Mouse (Mus musculus): ENCODE results near the gene Foxf1. TPM values are rescaled to one million over a fixed set of nuclear protein-coding genes. Genes with fewer than 3 reads are reported as not detected.
A peak's percentile ranks its signal among the peaks of the same experiment; 100 is the strongest.

Foxf1 gene
- polyA plus RNA-seq, 1 experiment from 2014 or later: 2.8 TPM

DNA sequence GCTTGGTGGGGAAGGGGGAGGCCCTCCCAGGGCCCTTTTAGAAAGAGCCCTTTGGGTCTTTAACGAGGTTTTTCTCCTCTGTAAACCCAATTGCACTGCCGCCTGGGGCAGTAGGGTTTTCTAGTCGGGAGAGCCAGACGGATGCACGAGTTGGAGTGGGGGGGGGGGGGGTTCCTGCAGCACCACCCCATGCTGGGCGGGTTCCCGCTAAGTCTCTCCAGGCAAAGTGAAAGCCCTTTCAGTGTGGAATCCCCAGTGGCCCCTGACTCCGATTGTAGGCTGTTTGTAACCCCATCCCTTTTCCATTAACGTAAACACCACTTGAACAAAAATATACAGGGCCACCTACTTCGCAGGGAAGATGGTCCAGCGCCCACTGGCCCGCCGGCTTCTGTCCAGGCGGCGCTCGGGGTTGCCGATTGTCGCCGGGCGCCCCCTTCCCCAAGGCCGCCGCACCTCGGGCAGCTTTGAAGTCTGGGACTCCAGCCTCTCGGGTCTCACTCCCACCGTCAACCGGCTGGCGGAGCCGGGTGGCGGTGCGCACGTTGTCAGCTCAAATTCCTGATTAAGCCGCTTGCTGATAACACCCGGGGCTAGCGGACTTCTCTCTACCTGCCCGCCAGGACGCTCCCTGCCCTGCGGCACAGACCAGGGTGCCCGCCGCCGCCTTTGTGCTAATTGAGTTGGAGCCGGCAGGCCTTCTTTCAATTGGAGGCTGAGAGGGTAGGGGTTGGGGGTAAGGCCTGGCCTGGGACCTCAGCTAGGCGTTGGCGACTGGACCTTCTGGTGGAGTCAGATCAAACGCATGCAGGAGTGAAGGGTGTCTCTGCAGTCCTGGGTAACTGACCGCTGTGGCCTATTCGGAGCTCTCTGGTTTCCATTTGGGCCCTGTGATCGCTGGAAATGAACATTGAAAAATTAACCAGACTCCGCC is 10.7 kb upstream of the Foxf1 start:
- Histone ChIP-seq H3K27me3 (peaks cover 98% of the 10 kb centered on the region), H3K9me3 (replicated peaks) (no peaks in the 10 kb centered on the region), H3K9ac (no peak overlapping the region), H3K36me3 (replicated peaks) (no peaks in the 10 kb centered on the region), H3K4me1 (replicated peaks) (0 out of 2 replicates have a peak, but pooled peaks cover 2% of the 10 kb centered on the region), H3K27ac (replicated peaks) (no peak overlapping the region), H3K4me3 (replicated peaks) (no peak overlapping the region), H3K4me2 (no peak overlapping the region)
- 3% methylated on average over 48 of the region's 48 CpGs for whole genome bisulfite sequencing (ENCODE audit: insufficient replicate concordance)
- ATAC-seq (ENCODE audit: insufficient read depth): no peak

- Histone ChIP-seq H3K27ac (replicated peaks) (no peak overlapping the region), H3K9me3 (replicated peaks) (no peaks in the 10 kb centered on the region), H3K27me3 (peaks cover 99% of the 10 kb centered on the region), H3K9ac (no peak overlapping the region), H3K4me1 (replicated peaks) (0 out of 2 replicates have a peak, but pooled peaks cover 2% of the 10 kb centered on the region), H3K36me3 (replicated peaks) (no peaks in the 10 kb centered on the region), H3K4me2 (no peak overlapping the region), H3K4me3 (replicated peaks) (no peak overlapping the region)
- 4% methylated on average over 15 of the region's 15 CpGs for WGBS (ENCODE audit: insufficient replicate concordance)
- no peak for ATAC-seq (ENCODE audit: insufficient read depth)
These were observed 9.9 kb upstream of the Foxf1 start for GRCm38 (mm10) chr8:121074108-121074847.

GRCm38 (mm10) chr8:121074848-121075145 is 9.4 kb upstream of the Foxf1 start:
- Histone ChIP-seq H3K9ac (no peak overlapping the region), H3K4me3 (replicated peaks) (no peak overlapping the region), H3K36me3 (replicated peaks) (no peaks in the 10 kb centered on the region), H3K9me3 (replicated peaks) (no peaks in the 10 kb centered on the region), H3K4me1 (replicated peaks) (0 out of 2 replicates have a peak, but pooled peaks cover 2% of the 10 kb centered on the region), H3K4me2 (no peak overlapping the region), H3K27ac (replicated peaks) (no peak overlapping the region), H3K27me3 (peaks cover 100% of the 10 kb centered on the region)
- ATAC-seq (ENCODE audit: insufficient read depth): no peak
- 6% methylated on average over 10 of the region's 10 CpGs for WGBS (ENCODE audit: insufficient replicate concordance)

GRCm38 (mm10) chr8:121075936-121076335 is 8.2 kb upstream of the Foxf1 start:
- 7% methylated on average over 13 of the region's 13 CpGs for WGBS (ENCODE audit: insufficient replicate concordance)
- Histone ChIP-seq H3K9me3 (replicated peaks) (no peaks in the 10 kb centered on the region), H3K9ac (no peak overlapping the region), H3K4me3 (replicated peaks) (no peak overlapping the region), H3K36me3 (replicated peaks) (no peaks in the 10 kb centered on the region), H3K27me3 (peaks cover 100% of the 10 kb centered on the region), H3K4me1 (replicated peaks) (0 out of 2 replicates have a peak, but pooled peaks cover 2% of the 10 kb centered on the region), H3K4me2 (no peak overlapping the region), H3K27ac (replicated peaks) (no peak overlapping the region)
- no peak for ATAC-seq (ENCODE audit: insufficient read depth)

DNA sequence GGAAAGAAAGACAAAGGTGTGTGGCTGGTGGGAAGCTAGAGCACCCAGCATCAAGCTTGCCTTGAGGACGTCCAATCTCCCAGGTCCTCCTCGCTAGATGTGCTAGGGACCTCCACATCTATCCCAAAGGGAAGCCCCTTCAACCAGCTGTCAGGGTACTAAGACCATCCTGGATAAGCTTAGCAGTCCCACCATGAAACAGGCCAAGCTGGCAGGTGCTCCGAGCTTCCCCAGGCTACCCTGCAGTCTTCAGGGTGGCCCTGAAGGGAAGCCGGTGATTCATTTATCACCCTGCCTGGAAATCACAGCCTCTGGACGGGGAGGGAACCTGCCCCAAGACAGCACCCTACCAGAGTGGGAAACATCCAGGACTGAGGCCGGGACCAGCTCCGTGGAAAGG is 7.6 kb upstream of the Foxf1 start:
- Histone ChIP-seq H3K4me3 (replicated peaks) (no peak overlapping the region), H3K36me3 (replicated peaks) (no peaks in the 10 kb centered on the region), H3K4me2 (no peak overlapping the region), H3K27ac (replicated peaks) (no peak overlapping the region), H3K4me1 (replicated peaks) (0 out of 2 replicates have a peak, but pooled peaks cover 2% of the 10 kb centered on the region), H3K27me3 (peaks cover 100% of the 10 kb centered on the region), H3K9me3 (replicated peaks) (no peaks in the 10 kb centered on the region), H3K9ac (no peak overlapping the region)
- no peak for ATAC-seq (ENCODE audit: insufficient read depth)
- 17% methylated on average over 7 of the region's 7 CpGs for whole genome bisulfite sequencing (ENCODE audit: insufficient replicate concordance)

DNA sequence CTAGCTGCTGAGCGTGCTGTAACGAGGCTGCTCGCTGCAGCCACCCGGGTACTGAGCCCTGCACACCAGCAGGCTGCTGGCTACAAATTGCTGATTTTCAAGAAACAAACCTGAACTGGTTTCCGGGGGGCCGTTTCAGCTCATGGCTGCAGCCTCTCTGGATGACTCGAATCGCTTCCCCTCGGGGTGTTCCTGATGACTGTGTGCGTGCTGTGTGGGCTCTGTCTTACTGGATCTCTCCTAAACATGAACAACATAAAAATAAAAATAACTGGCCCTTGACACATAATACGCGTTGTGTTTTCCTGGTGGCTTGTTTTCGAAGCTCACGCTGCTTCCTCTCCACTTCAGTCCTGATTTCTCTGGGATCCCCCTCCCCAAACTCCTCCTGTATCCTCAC is 5.5 kb upstream of the Foxf1 start:
- no peak overlapping the region for H3K9ac ChIP-seq
- no peak overlapping the region for H3K4me3 ChIP-seq (replicated peaks)
- 15% methylated on average over 14 of the region's 14 CpGs for WGBS (ENCODE audit: insufficient replicate concordance)
- H3K36me3 ChIP-seq (replicated peaks): no peaks in the 10 kb centered on the region
- H3K4me1 ChIP-seq (replicated peaks): peaks cover 6% of the 10 kb centered on the region
- peaks cover 100% of the 10 kb centered on the region for H3K27me3 ChIP-seq
- H3K9me3 ChIP-seq (replicated peaks): no peaks in the 10 kb centered on the region
- no peak overlapping the region for H3K4me2 ChIP-seq
- no peak overlapping the region for H3K27ac ChIP-seq (replicated peaks)
- ATAC-seq (ENCODE audit: insufficient read depth): no peak

DNA sequence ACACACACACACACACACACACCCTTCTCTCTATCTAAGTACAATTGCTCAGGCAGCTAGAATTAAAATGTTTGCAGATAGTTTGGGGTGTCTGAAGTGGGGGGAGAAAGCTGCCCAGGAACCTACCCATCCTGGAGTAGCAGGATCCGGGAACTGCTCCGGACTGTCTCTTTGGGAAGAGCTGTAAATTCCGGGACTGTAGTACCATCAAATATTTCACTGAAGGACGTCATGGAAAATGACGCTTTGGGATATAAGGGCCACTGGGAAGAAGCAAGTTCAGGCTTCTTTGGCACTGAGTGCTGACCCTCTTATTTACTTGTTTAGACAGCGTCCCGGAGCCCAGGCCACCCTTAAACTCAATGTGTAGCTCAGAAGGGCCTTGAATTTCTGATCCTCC is 5.0 kb upstream of the Foxf1 start:
- H3K4me2 ChIP-seq: no peak overlapping the region
- H3K36me3 ChIP-seq (replicated peaks): no peaks in the 10 kb centered on the region
- peaks cover 6% of the 10 kb centered on the region for H3K4me1 ChIP-seq (replicated peaks)
- peaks cover 100% of the 10 kb centered on the region for H3K27me3 ChIP-seq
- no peak overlapping the region for H3K9ac ChIP-seq
- no peak overlapping the region for H3K27ac ChIP-seq (replicated peaks)
- H3K9me3 ChIP-seq (replicated peaks): no peaks in the 10 kb centered on the region
- no peak overlapping the region for H3K4me3 ChIP-seq (replicated peaks)
- WGBS (ENCODE audit: insufficient replicate concordance): 11% methylated on average over 7 of the region's 7 CpGs
- no peak for ATAC-seq (ENCODE audit: insufficient read depth)

- Histone ChIP-seq H3K4me1 (replicated peaks) (peaks cover 11% of the 10 kb centered on the region), H3K36me3 (replicated peaks) (no peaks in the 10 kb centered on the region), H3K9me3 (replicated peaks) (no peaks in the 10 kb centered on the region), H3K9ac (no peak overlapping the region), H3K27me3 (peaks cover 100% of the 10 kb centered on the region), H3K4me2 (no peak overlapping the region), H3K27ac (replicated peaks) (no peak overlapping the region), H3K4me3 (replicated peaks) (no peak overlapping the region)
- no peak for ATAC-seq (ENCODE audit: insufficient read depth)
- WGBS (ENCODE audit: insufficient replicate concordance): 14% methylated on average over 12 of the region's 12 CpGs
These were observed 4.2 kb upstream of the Foxf1 start for GRCm38 (mm10) chr8:121079944-121080343.

- H3K4me2 ChIP-seq: peak overlapping the region; percentile 13; the same call in 1 of the 2 replicates
- no peak overlapping the region for H3K9ac ChIP-seq
- H3K27me3 ChIP-seq: peaks cover 100% of the 10 kb centered on the region
- 2% methylated on average over 48 of the region's 49 CpGs for WGBS (ENCODE audit: insufficient replicate concordance)
- no peak overlapping the region for H3K4me3 ChIP-seq (replicated peaks)
- H3K27ac ChIP-seq (replicated peaks): no peak overlapping the region
- peaks cover 11% of the 10 kb centered on the region for H3K4me1 ChIP-seq (replicated peaks)
- no peaks in the 10 kb centered on the region for H3K9me3 ChIP-seq (replicated peaks)
- H3K36me3 ChIP-seq (replicated peaks): no peaks in the 10 kb centered on the region
- ATAC-seq (ENCODE audit: insufficient read depth): no peak
These were observed 3.7 kb upstream of the Foxf1 start for GRCm38 (mm10) chr8:121080361-121081090.

- H3K9ac ChIP-seq: no peak overlapping the region
- no peaks in the 10 kb centered on the region for H3K36me3 ChIP-seq (replicated peaks)
- H3K4me3 ChIP-seq (replicated peaks): no peak overlapping the region
- no peaks in the 10 kb centered on the region for H3K9me3 ChIP-seq (replicated peaks)
- no peak for ATAC-seq (ENCODE audit: insufficient read depth)
- 5% methylated on average over 7 of the region's 7 CpGs for WGBS (ENCODE audit: insufficient replicate concordance)
- H3K4me2 ChIP-seq: no peak overlapping the region
- peaks cover 100% of the 10 kb centered on the region for H3K27me3 ChIP-seq
- H3K27ac ChIP-seq (replicated peaks): no peak overlapping the region
- H3K4me1 ChIP-seq (replicated peaks): peaks cover 11% of the 10 kb centered on the region
These were observed 2.8 kb upstream of the Foxf1 start for GRCm38 (mm10) chr8:121081398-121081797.

Measured in liver, embryonic 15.5 days (tissue).